Mouse (Mus musculus) embryo, embryonic 11.5 days (tissue): ENCODE results near the gene Nle1.

Experiments used
- DNase-seq: peaks from one replicate; pipeline ENCODE4 v3.0.0-alpha.2; 2012; ENCODE audit warnings: low read depth, low spot score

The Nle1 gene

DNA sequence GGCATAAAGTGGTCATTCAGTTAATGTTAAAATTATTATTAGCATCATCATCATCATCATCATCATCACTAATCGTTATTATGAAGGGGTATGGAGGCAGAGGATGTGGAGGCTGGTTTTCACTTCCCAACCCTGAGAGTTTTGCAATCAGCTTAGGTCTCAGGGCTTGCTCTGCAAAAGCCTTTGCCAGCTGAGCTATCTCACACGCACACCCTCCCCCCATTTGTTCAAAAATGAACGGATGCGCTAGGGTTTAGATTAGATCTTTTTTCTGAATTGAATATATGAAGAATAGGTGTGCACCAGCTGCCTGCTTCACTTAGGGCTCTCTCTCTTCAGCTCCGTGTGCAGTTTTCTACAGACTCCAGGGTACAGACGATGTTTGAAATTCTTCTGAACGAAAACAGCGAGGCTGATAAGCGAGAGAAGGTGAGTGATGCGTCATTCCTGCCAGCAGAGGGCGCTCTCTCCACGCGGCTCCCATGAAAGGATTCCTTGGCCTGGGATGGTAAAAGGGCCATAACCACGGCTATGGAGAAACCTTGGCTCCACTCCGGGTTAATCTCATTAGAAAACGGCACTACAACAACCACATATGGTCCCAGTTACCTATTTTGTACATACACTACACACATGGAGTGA is 6.6 kb upstream of the Nle1 start:
- DNase-seq: peak; percentile 76

DNA sequence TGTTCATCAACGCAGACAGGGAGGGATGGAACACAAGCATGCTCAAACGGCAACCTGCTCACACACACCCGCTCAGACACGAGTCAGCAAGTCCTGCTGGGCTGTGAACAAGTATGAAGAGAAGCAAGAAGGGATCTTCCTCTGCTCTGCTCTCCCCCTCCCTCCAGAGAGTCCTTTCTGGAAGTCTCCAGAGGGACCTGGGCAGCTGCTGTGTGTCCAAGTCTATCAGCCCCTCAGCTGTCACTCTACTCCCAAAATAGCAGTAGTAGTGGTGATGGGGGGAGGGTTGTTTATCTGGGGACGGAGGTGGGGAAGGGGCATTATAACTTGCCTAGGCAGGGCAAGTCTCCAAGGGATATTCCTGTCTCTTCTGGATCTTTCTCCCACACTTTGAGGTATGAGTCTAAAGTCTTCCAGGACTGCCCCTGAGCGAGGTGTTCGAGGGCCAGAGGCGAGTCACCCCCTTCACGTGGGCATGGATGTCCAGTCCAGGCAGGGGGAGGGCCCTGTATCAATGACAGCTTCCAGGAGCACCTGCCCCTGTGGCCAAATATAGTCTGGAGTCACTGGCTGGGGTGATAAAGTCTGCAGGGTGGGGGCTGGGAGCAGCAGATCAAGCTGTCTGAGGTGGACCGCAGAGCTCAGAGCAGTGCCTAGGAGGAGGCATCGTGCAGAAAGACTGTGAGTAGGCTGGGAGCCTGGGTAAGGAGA is 2.6 kb upstream of the Nle1 start:
- no peak for DNase-seq

GRCm38 (mm10) chr11:82910250-82910649 is 2.0 kb upstream of the Nle1 start, which contains the start of gene Unc45b:
Unc45b (plus strand) TSS chr11:82910550.
- no peak for DNase-seq

DNA sequence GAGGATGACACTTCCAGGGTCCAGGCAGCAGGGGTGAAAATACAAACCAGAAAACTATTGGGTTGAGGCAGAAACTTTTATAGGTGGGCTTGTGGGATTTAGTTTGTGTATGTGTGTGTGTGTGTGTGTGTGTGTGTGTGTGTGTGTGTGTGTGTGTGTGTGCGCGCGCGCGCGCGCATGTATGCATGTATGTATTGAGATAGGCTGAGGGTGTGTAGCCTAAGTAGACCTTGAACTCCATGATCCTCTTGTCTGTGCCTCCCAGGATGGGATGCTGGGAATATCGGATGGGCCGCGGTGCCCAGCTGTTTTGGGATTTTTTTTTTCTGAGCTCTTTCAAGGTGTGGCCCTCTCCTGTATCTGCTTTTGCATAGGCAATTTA is 388 bp upstream of the Nle1 start:
- DNase-seq: no peak

DNA sequence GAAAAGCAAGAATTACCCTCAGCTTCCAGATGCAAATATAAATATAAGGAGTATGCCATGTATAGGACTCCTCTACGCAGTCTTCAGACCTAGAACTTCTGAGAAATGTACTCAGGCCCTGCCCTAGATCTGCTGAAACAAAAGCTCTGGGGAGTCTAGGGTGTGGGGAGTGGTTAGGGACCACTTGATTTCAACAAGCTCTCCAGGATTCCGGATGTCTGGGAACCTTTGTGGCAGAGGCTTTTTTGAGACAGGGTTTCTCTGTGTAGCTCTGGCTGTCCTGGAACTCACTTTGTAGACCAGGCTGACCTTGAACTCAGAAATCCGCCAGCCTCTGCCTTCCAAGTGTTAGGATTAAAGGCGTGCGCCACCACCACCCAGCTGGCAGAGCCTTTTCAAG is 2.4 kb downstream of the Nle1 start:
- no peak for DNase-seq

GRCm38 (mm10) chr11:82904952-82905351 is 3.3 kb downstream of the Nle1 start:
- no peak for DNase-seq

DNA sequence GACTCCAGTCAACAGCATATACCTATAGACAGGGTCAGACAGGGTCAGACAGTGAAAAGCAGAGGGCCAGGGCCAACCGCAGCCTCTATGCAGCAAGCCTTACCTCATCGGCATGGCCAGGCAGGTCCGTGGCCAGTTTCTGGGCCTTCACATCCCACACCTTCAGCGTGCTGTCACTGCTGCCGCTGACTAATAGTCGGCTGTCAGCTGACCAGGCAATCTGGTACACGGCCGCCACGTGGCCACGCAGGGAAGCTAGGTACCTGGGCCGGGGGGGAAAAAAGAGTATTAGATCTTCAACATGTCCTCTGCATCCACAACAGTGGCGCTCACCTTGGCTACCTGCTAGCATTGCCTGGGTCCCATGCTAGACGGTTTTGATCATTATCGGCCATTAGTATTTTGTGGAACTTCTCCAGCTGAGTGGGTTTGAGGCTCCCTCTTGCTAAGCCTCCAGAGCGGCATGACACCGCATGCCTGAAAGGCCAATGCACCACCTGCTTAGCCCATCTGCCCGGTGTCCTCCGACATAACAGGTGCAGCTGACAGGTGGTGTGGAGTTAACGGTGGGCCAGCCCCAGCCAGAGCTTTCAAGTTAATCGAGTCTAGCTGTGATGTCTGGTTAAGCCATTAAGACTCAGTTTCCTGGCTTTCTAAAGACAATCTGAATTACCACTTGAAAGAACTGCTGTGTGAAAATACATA is 6.5 kb downstream of the Nle1 start:
- no peak for DNase-seq

DNA sequence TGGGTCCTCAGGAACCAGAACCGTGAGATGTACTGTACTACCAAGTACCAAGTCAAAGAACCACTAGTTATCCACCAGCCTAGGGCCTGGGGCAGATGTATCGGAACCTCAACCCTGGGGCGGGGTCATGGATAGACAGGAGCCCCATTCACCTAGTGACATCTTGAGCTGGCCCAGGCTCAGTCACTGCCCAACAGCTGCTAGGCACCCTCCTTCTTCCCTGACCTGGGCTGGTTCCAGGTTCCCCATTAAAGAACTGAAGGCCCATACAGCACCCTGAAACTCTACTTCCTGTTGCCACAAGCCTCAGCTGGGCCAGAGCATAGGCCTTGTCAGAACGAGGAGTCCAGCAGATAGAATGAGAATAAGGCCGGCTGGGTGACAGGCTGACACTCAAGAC is 8.5 kb downstream of the Nle1 start:
- DNase-seq: no peak

DNA sequence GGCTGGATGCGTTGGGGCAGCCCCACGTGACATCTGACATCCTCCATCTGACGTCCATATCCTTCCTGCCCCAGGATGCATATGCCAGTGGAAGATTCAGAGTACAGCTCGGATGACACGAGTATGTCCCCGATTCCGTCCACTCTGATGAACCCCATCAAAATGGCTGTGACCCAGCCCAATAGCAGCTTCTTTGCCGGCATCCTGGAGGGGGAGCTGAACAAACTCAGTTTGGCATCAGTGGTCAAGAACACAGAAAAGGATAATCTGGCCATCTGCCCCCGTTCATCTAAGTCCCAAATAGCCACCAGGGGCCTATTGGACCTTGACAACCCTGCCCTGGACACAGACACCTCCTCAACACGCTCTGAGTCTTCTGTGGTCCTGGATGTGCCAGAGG is 10.7 kb downstream of the Nle1 start:
- no peak for DNase-seq

DNA sequence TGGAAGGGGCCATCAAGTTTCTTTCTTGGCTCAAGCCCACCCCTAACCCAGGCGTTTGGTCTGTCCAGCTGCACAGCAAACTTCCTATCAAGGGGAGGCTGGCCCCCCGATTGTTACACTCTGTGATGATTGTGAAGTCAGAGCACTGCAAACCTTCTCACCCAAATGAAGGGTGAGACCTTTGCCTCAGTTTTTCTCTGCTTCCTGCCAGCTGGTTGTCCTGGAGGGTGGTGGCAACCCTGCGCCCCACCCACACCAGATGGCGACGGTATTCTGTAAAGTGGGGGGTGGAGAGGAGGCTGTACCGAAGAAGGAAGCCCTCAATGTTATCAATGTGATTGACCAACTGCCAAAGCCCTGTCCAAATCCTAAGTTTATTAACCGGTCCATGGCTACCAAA is 16.3 kb downstream of the Nle1 start, which contains the start of gene Fndc8:
Gene Fndc8, plus strand, starts transcription at position 189 of the 400 bp plus-strand sequence.
- DNase-seq: no peak

DNA sequence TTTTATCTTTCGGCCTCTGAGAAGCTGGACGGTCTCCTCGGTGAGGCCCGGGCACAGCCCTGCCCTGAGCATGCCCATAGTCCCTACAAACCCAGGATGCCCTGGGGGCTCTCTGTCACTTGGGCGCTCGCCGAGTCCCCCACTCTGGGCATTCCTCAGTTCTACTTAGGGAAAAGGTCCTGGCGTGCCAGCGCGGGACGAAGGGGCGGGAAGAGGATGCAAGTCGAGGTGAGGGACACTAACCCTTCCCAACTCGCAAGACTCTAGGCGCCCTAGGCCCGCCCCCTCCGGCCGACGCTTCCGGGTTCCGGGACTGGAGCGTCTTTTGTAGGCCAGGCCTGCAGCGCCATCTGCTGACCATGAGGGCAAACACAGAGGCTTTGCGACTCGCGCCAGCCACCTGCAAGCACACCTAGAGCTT is 17.9 kb downstream of the Nle1 start, which contains the start of gene Rad51d:
Gene Rad51d, minus strand, starts transcription at position 273 of the 421 bp plus-strand sequence.
- peak; percentile 91 for DNase-seq

DNA sequence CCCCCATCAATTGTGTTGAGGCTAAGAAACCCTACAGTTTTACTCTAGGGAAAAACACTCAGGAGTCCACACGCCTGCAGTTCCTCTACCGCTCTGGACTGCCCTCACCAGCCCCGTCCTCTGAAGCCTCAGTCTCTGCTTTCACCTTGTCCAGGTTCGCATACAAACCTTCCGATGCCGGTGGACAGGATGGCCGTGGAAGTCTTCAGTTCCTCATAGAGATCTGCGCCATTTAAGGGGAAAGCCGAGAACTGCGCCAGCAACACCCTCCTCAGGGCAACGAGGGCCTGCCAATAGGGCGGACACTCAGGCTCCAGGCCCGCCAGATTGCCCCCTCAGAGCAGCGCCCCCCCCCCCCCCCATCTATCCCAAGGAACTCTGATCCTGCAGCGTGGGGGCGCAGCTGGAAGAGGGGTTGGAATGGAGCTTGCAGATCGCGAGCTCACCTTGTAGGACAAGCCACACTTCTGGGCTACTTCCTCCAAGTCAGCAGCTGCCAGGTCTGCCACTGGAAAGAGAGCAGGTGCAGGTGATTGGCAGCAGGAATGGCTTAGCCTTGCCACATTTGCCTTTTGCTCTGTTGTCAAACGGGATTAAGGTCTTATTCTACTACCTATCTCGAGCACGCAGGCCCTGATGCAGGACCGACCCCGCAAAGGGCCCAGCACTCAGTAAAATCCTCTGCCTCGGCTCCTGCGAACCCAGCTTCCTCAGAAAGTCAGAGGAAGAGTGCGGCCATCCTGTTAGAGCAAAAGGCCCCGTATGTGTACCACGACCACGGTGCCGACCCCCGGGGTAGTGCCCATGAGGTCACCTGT is 18.5 kb downstream of the Nle1 start:
- no peak for DNase-seq

GRCm38 (mm10) chr11:82888491-82888946 is 19.7 kb downstream of the Nle1 start:
- no peak for DNase-seq

GRCm38 (mm10) chr11:82886559-82886958 is 21.7 kb downstream of the Nle1 start:
- DNase-seq: no peak

- DNase-seq: no peak
Measured at GRCm38 (mm10) chr11:82883180-82883579, 25.0 kb downstream of the Nle1 start.

DNA sequence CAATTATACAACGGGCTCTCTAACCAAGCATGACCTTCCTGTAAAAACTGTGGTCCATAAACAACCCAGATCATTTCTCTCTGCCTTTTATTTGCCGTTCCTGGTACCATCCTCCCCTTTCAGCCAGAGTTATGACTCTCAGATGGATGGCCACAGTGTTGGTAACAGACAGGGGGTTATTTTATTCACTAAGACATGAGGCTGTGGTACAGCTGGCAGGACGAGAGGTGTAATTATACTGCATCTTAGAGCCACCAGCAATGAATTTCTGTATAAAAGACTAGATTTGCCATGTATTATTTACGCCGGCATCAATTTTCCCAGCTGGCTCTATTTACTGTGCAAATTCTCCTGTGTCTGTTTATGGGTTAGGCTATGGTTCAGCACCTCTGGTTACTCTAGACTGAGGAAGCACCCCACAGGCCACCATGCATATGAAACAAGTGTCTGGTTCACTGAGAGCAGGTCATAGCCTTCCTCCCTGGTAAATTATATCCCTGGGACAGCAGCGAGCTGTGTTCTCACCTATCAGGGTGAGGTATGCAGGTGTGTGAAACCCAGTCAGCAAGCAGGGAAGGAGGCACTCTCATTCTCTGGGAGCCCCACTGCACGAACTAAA is 30.4 kb downstream of the Nle1 start:
- no peak for DNase-seq

DNA sequence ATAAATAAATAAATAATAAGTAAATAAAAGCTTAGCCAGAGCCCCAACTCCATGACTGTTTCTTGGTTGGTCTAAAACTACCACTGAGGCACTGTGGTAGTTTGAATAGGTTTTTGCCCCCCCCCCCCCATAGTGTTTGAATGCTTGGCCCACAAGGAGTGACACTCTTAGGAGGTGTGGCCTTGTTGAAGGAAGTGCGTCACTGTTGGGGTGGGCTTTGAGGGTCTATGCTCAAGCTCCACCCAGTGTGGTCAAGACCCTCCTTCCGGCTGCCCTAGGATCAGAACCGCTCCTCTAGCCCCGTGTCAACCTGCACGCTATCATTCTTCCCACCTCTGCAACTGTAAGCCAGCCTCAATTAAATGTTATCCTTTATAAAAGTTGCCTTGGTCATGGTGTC is 32.6 kb downstream of the Nle1 start:
- no peak for DNase-seq

GRCm38 (mm10) chr11:82874924-82875323 is 33.3 kb downstream of the Nle1 start:
- DNase-seq: no peak

- peak; percentile 90 for DNase-seq
Measured at GRCm38 (mm10) chr11:82871031-82871446, 37.2 kb downstream of the Nle1 start, which contains the start of gene Rffl. Rffl (minus strand) TSS chr11:82871210.

DNA sequence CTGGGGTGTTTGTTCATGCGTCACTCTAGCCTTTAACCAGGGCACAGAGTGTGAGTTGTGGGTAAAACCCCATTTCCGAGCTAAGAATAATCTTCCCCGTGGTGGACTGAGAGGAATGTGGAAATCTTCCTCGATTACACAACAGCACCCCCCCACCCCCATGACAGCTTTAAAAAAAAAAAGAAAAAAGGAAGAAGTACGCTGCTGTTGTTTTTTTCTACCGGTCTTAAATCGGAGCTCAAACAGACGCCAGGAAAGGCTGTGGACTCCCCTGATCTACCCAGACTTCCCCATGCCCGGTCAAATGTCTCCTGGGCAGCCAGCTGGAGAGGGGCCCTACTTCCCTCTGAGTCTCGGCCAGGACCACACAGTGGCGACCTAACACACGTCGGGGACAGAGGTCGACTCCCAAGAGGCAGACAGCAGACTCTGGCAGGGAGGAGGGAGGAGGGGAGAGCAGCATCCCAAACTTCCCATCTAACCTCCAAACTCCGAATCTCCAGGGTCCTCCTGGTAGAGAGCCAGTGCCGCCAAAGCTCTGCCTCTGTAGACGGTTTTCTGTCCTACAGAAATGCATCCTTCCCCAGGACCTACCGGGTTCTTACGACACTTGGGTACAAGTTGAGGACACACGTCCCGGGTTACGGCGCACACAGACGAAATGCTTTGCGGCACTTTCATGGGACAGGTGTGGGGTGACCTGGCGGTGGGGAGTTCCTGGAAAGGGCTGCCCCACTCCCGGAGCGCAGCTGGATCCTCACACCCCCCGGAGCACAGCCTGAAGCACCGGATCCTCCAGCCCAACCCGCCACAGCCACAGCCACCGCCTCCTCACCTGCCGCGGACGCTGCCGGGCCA is 37.8 kb downstream of the Nle1 start:
- DNase-seq: no peak
